Mouse (Mus musculus) kidney, embryonic 15.5 days (tissue): ENCODE data around the gene Pex26. TPM values are rescaled to one million over a fixed set of nuclear protein-coding genes. Genes with fewer than 3 reads are reported as not detected.

Experiments used
- ATAC-seq: fragments of 200-750 bp; cut with Nextera tagmentation; replicated peaks from 2 replicates; pipeline ENCODE4 v1.8.0; 2017; ENCODE audit warnings: moderate TSS enrichment; ENCODE audit not compliant: low FRiP score
- H3K27ac ChIP-seq: fragments of 300-500 bp; sonication (generic); 2 replicates; pipeline ENCODE4 v1.5.1; 2015; ENCODE audit warnings: mild to moderate bottlenecking, inconsistent platforms
- H3K27me3 ChIP-seq: fragments of 300-500 bp; sonication (generic); 2 replicates; pipeline ENCODE4 v1.6.1; 2015; ENCODE audit warnings: inconsistent platforms
- H3K36me3 ChIP-seq: fragments of 300-500 bp; sonication (generic); 2 replicates; pipeline ENCODE4 v1.6.1; 2015; ENCODE audit warnings: inconsistent platforms
- H3K4me1 ChIP-seq: fragments of 300-500 bp; sonication (generic); 2 replicates; pipeline ENCODE4 v1.6.1; 2015; ENCODE audit warnings: inconsistent platforms
- H3K4me2 ChIP-seq: fragments of 300-500 bp; sonication (generic); 2 replicates; pipeline ENCODE4 v1.6.1; 2015; ENCODE audit warnings: moderate library complexity, mild to moderate bottlenecking, inconsistent platforms
- H3K4me3 ChIP-seq: fragments of 300-500 bp; sonication (generic); replicated peaks from 2 replicates; pipeline ENCODE4 v1.5.1; 2015; ENCODE audit warnings: mild to moderate bottlenecking, inconsistent platforms
- H3K9ac ChIP-seq: fragments of 300-500 bp; sonication (generic); 2 replicates; pipeline ENCODE4 v1.6.1; 2015; ENCODE audit warnings: mild to moderate bottlenecking, inconsistent platforms
- H3K9me3 ChIP-seq: fragments of 300-500 bp; sonication (generic); replicated peaks from 2 replicates; pipeline ENCODE4 v1.6.1; 2016; ENCODE audit warnings: inconsistent platforms
- WGBS: fragments of 180-500 bp; shearing (Covaris S2); methylation state at CpG from one replicate; pipeline ENCODE4 v1.1.7; 2015; ENCODE audit warnings: mixed read lengths; 5-methylcytosine and 5-hydroxymethylcytosine counted together
- polyA plus RNA-seq: library from polyadenylated mRNA; unstranded; fragments of >200 nt; fragmentation: Nextera tagmentation; extraction: Ambion mirVana; gene quantifications from 2 replicates; pipeline ENCODE4 v1.2.1, GENCODE M21; 2015

Gene Pex26
- polyA plus RNA-seq, 1 experiment from 2014 or later = 10.5 TPM

GRCm38 (mm10) chr6:121148360-121148759 is 35.1 kb upstream of the Pex26 start:
- no peaks in the 10 kb centered on the region for H3K27me3 ChIP-seq
- H3K4me3 ChIP-seq = no peak overlapping the region
- H3K27ac ChIP-seq = no peak overlapping the region
- ATAC-seq = no peak
- H3K36me3 ChIP-seq = no peaks in the 10 kb centered on the region
- H3K4me1 ChIP-seq = peaks cover 46% of the 10 kb centered on the region
- H3K4me2 ChIP-seq = no peak overlapping the region
- H3K9me3 ChIP-seq = no peaks in the 10 kb centered on the region
- H3K9ac ChIP-seq = no peak overlapping the region
- 47% methylated on average over 3 of the region's 3 CpGs for WGBS

GRCm38 (mm10) chr6:121149420-121149819 is 34.0 kb upstream of the Pex26 start:
- 47% methylated on average over 3 of the region's 3 CpGs for WGBS
- no peak overlapping the region for H3K4me3 ChIP-seq
- H3K27ac ChIP-seq = no peak overlapping the region
- no peaks in the 10 kb centered on the region for H3K9me3 ChIP-seq
- H3K9ac ChIP-seq = no peak overlapping the region
- H3K4me1 ChIP-seq = peaks cover 36% of the 10 kb centered on the region
- no peaks in the 10 kb centered on the region for H3K36me3 ChIP-seq
- H3K27me3 ChIP-seq = no peaks in the 10 kb centered on the region
- no peak overlapping the region for H3K4me2 ChIP-seq
- ATAC-seq = no peak

- no peaks in the 10 kb centered on the region for H3K36me3 ChIP-seq
- no peak overlapping the region for H3K4me3 ChIP-seq
- 92% methylated on average over 8 of the region's 8 CpGs for WGBS
- no peak overlapping the region for H3K27ac ChIP-seq
- no peaks in the 10 kb centered on the region for H3K9me3 ChIP-seq
- ATAC-seq = no peak
- H3K9ac ChIP-seq = no peak overlapping the region
- H3K4me2 ChIP-seq = no peak overlapping the region
- peaks cover 29% of the 10 kb centered on the region for H3K4me1 ChIP-seq
- no peaks in the 10 kb centered on the region for H3K27me3 ChIP-seq
Measured at GRCm38 (mm10) chr6:121150126-121150525, 33.3 kb upstream of the Pex26 start.

- no peak overlapping the region for H3K27ac ChIP-seq
- no peaks in the 10 kb centered on the region for H3K27me3 ChIP-seq
- no peak overlapping the region for H3K9ac ChIP-seq
- no peaks in the 10 kb centered on the region for H3K9me3 ChIP-seq
- ATAC-seq = peak; percentile 46
- no peak overlapping the region for H3K4me3 ChIP-seq
- no peak overlapping the region for H3K4me2 ChIP-seq
- WGBS = 45% methylated on average over 6 of the region's 6 CpGs
- peaks cover 16% of the 10 kb centered on the region for H3K4me1 ChIP-seq
- no peaks in the 10 kb centered on the region for H3K36me3 ChIP-seq
Measured at GRCm38 (mm10) chr6:121151732-121152131, 31.7 kb upstream of the Pex26 start.

- Histone ChIP-seq H3K27ac (no peak overlapping the region), H3K9ac (no peak overlapping the region), H3K36me3 (no peaks in the 10 kb centered on the region), H3K4me3 (no peak overlapping the region), H3K9me3 (no peaks in the 10 kb centered on the region), H3K4me1 (peaks cover 4% of the 10 kb centered on the region; the same call in 1 of the 2 replicates), H3K4me2 (no peak overlapping the region), H3K27me3 (no peaks in the 10 kb centered on the region)
- no peak for ATAC-seq
- WGBS = 85% methylated on average over 8 of the region's 8 CpGs
Measured at GRCm38 (mm10) chr6:121153177-121153576, 30.3 kb upstream of the Pex26 start.

- ATAC-seq = no peak
- Histone ChIP-seq H3K9me3 (no peaks in the 10 kb centered on the region), H3K4me2 (no peak overlapping the region), H3K4me1 (peaks cover 4% of the 10 kb centered on the region; the same call in 1 of the 2 replicates), H3K4me3 (no peak overlapping the region), H3K9ac (no peak overlapping the region), H3K36me3 (no peaks in the 10 kb centered on the region), H3K27me3 (no peaks in the 10 kb centered on the region), H3K27ac (no peak overlapping the region)
- WGBS = 84% methylated on average over 16 of the region's 16 CpGs
Measured at GRCm38 (mm10) chr6:121154451-121155300, 28.8 kb upstream of the Pex26 start.

GRCm38 (mm10) chr6:121156030-121156429 is 27.4 kb upstream of the Pex26 start:
- ATAC-seq = no peak
- 62% methylated on average over 2 of the region's 2 CpGs for WGBS
- H3K9ac ChIP-seq = no peak overlapping the region
- H3K27ac ChIP-seq = no peak overlapping the region
- H3K27me3 ChIP-seq = no peaks in the 10 kb centered on the region
- H3K4me3 ChIP-seq = no peak overlapping the region
- H3K4me1 ChIP-seq = peaks cover 10% of the 10 kb centered on the region
- no peaks in the 10 kb centered on the region for H3K36me3 ChIP-seq
- no peaks in the 10 kb centered on the region for H3K9me3 ChIP-seq
- no peak overlapping the region for H3K4me2 ChIP-seq

- Histone ChIP-seq H3K36me3 (no peaks in the 10 kb centered on the region), H3K4me1 (peaks cover 14% of the 10 kb centered on the region), H3K9ac (no peak overlapping the region), H3K4me2 (no peak overlapping the region), H3K9me3 (no peaks in the 10 kb centered on the region), H3K4me3 (no peak overlapping the region), H3K27me3 (no peaks in the 10 kb centered on the region), H3K27ac (no peak overlapping the region)
- WGBS = 92% methylated on average over 5 of the region's 5 CpGs
- no peak for ATAC-seq
Measured at GRCm38 (mm10) chr6:121159616-121160015, 23.9 kb upstream of the Pex26 start.

- no peaks in the 10 kb centered on the region for H3K27me3 ChIP-seq
- H3K9me3 ChIP-seq = no peaks in the 10 kb centered on the region
- no peak overlapping the region for H3K4me3 ChIP-seq
- no peak for ATAC-seq
- WGBS = 31% methylated on average over 6 of the region's 6 CpGs
- no peak overlapping the region for H3K9ac ChIP-seq
- H3K27ac ChIP-seq = no peak overlapping the region
- H3K4me1 ChIP-seq = peaks cover 14% of the 10 kb centered on the region
- H3K36me3 ChIP-seq = no peaks in the 10 kb centered on the region
- no peak overlapping the region for H3K4me2 ChIP-seq
Measured at GRCm38 (mm10) chr6:121160126-121160525, 23.3 kb upstream of the Pex26 start.

- no peaks in the 10 kb centered on the region for H3K27me3 ChIP-seq
- 83% methylated on average over 12 of the region's 12 CpGs for WGBS
Measured at GRCm38 (mm10) chr6:121162616-121163015, 20.9 kb upstream of the Pex26 start.

GRCm38 (mm10) chr6:121166098-121166552 is 17.3 kb upstream of the Pex26 start:
- H3K9ac ChIP-seq = no peak overlapping the region
- H3K27ac ChIP-seq = peak overlapping the region; percentile 57
- no peaks in the 10 kb centered on the region for H3K36me3 ChIP-seq
- no peaks in the 10 kb centered on the region for H3K9me3 ChIP-seq
- peak; percentile 92 for ATAC-seq
- H3K4me2 ChIP-seq = no peak overlapping the region
- H3K27me3 ChIP-seq = no peaks in the 10 kb centered on the region
- H3K4me1 ChIP-seq = peaks cover 44% of the 10 kb centered on the region
- H3K4me3 ChIP-seq = no peak overlapping the region
- 21% methylated on average over 10 of the region's 10 CpGs for WGBS

More at GRCm38 (mm10) chr6:121162616-121163015, 20.9 kb upstream of the Pex26 start:
- Histone ChIP-seq H3K27ac (no peak overlapping the region), H3K36me3 (no peaks in the 10 kb centered on the region), H3K9ac (no peak overlapping the region), H3K4me1 (peaks cover 35% of the 10 kb centered on the region), H3K4me2 (no peak overlapping the region), H3K4me3 (no peak overlapping the region), H3K9me3 (no peaks in the 10 kb centered on the region)
- ATAC-seq = no peak

GRCm38 (mm10) chr6:121167381-121167975 is 16.0 kb upstream of the Pex26 start:
- 76% methylated on average over 7 of the region's 7 CpGs for WGBS
- Histone ChIP-seq H3K9me3 (no peaks in the 10 kb centered on the region), H3K27ac (peak overlapping the region; percentile 9), H3K4me1 (peaks cover 44% of the 10 kb centered on the region), H3K36me3 (no peaks in the 10 kb centered on the region), H3K27me3 (no peaks in the 10 kb centered on the region), H3K4me3 (no peak overlapping the region), H3K9ac (no peak overlapping the region), H3K4me2 (no peak overlapping the region)
- no peak for ATAC-seq
